Mouse (Mus musculus) ZHBTc4 (cell line): Measurements from ENCODE around the gene Zc3h7b.

Experiments
- DNase-seq: peaks from one replicate; pipeline ENCODE4 v3.0.0-alpha.2; 2011; ENCODE audit warnings: low read depth, low spot score

The Zc3h7b gene

DNA sequence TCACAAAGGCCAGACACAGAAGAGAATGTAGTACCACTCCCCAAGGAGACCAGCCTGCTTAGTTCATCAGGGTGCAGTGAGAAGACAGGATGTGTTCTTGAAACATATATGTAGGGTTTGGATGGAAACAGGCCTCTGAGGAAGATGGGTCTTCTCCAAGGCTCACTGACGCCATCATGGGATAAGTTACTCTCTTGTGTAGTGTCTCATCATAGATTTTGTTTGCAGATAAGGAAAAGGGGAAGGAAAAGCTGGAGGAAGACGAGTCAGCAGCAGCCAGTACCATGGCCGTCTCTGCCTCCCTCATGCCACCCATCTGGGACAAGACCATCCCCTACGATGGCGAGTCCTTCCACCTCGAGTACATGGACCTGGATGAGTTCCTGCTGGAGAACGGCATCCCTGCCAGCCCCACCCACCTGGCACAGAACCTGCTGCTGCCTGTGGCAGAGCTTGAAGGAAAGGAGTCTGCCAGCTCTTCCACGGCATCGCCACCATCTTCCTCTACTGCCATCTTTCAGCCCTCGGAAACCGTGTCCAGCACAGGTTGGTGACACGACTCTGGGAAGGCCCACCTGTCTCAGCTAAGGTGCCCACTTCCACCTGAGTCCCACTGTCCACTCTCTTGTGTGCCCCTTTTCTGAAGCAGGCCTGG is 70.0 kb downstream of the Zc3h7b start:
- DNase-seq, result no peak

DNA sequence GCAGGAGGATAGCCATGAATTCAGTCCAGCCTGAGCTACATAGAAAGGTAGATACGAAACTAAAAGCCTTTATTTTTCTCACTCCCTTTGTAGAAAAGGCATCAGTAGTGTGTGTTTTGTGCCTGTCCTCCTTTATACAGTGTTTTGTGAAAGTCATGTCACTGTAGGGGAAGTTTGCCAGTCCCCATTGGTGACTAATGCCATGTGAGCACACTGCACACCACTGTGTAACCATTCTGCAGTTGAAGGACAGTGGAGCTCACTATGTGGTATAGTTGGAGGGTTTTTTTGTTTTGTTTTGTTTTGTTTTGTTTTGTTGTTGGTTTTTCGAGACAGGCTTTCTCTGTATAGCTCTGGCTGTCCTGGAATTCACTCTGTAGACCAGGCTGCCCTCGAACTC is 73.5 kb downstream of the Zc3h7b start:
- DNase-seq, result no peak

DNA sequence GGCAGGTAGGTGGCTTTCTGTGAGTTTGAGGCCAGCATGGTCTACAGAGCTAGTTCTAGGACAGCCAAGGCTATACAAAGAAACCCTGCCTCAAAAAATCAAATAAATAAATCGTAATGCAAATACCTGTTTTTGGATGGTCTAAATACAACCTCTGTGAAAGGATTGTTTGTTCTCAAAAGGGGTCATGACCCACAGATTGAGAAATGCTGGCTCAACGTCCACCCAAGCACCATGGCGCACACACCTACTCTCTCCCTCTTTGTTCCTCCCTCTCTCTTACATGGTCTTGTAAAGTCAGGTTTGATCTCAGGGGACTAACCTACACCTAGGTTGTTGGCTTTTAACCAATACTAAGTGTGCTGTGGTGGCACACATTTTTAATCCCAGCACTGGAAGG is 77.8 kb downstream of the Zc3h7b start:
- no peak for DNase-seq

DNA sequence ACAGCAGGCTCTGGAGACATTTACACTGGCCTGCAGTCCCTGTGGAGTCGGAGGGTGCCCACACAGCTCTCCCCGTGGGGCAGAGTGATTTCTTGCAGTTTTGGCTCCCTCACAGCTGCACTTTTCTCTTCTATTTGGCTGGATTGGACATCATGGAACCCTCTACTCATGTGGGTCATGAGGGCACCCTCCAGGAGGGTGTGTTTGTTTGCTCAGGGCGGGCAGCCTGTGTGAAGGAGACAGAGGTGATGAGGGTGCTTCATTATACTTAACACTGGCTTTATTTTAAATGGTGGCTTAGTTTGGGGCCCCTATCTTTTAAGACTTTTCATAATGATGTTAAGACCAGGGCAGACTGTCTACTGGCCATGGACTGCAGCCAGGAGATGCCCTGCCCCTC is 80.0 kb downstream of the Zc3h7b start:
- no peak for DNase-seq

DNA sequence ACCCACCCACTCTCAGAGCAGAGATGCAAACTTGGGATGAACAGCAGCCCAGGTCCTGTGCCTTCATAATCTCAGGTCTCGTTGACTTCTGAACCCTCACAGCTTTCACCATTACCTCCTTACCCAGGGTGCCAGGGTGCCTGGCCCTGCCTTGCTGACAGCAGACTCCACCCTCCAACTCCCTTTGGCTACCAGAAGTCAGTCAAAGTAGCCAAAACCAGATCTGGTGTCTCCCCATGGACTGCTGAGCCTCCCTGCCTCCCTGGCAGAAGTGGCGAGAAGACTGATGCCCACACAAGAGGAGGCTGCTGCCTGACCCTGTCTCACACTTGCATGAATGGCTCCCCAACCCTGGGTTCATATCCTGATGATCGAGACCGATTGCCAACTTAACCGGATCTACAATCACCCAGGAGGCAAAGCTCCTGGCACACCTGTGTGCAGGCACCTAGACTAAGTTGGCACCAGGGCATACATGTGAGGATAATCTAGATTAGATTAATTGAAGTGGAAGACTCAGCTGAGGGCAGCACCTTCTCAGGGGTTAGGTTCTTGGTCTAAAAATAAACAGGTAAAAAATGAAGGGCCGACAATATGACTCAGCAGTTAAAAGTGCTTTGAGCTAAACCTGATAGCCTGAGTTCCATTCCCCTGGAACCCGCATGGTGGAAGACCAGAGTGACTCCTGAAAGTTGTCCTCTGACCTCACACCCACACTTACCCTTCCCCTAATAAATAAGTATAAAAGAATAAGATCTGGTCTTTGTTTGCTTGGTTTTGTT is 83.8 kb downstream of the Zc3h7b start:
- no peak for DNase-seq

DNA sequence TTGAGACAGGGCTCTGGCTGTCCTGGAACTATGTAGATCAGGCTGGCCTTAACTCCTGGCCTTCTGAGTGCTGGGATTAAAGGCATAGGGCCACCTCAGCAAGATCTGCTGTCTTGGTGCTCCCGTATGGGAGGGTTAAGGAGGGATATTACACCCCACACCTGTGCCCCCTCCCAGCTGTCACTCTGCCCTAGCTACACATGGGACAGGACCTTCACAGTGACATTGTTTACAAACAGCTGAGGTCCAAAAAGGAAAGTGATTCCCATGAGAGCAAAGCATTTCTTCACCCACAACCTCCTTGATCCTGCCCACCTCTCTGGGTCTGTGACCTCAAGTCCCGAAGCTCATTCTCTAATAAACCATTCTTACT is 84.3 kb downstream of the Zc3h7b start:
- DNase-seq, result no peak

DNA sequence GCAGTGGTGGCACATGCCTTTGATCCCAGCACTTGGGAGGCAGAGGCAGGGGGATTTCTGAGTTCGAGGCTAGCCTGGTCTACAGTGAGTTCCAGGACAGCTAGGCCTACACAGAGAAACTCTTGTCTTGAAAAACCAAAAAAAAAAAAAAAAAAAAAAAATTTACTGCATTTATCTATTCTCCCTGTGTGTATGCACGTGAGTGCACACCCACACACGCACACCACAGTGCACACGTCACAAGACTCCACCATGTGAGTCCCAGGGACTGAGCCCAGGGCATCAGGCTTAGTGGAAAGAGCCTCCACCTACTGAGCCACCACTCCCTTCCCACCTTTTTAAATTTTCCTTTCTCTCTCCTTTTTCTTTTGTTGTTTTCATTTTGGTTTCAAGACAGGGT is 85.7 kb downstream of the Zc3h7b start:
- DNase-seq, result no peak

DNA sequence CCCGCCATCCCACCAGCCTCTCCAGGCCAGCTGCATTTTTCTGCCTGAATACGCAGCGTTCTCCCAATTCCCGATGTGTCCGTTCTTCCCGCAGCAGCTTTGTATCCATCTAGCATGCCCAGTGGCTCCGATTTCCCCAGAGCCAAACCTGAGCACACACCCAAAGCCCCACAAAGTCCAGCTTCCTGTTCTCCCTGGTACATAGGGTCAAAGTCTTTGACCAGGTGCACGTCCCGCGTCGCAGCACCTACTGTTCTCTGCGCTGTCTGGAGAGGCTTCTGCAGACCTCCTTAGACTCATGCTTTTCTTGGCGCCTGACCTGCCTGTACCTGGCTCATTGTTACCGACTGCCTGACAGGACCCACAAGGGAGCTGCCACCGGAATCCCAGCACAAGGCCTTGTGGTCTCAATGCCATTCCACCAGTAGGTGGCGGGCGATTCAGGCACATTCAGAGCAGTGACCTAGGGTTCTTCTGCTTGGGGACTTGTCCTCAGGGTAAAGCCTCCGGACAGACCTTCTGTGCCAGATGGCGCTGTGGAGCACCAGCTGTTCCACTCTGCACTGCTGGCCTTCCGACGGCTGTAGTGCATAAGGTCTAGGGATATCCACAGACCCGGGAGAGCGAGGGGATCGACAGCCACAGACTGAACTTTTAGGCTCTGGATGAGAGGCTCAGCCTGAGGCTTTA is 86.4 kb downstream of the Zc3h7b start:
- peak; percentile 99 for DNase-seq

DNA sequence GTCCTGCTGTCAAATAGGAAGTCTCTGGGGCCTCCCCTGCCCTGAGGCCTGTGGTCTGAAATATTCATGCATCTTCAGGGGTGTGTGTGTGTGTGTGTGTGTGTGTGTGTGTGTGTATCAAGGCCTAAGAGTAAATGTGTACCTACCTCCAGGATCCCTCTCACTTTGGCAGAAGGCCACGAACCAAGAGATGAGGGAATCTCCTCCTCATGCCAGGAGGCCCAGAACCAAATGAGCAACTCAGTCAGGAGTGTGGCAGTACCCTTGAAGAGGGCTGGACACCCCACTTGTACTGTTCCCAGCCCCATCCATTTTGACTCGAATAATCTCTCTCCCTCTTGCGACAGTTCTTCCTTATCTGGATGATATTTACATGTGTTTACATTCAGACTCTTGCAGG is 87.4 kb downstream of the Zc3h7b start:
- no peak for DNase-seq

DNA sequence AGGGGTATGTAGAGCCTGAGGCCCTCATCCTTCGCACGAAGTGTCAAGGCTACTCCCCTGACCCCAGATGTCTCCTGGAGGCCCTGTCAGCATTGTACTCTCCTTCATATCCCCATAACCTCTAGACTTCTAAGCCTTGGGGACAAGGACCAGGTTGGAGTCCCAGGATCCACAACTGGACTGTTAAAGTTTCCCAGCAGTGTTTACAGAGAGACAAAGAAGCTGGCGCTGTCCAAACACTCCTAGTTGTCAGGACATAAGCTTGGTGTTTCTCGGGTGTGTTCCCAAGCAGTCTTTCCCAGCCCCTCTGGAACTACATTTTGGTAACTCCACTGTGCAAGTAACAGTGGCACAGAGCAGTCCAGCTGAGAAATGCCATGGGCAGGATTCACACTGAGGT is 88.6 kb downstream of the Zc3h7b start:
- no peak for DNase-seq

DNA sequence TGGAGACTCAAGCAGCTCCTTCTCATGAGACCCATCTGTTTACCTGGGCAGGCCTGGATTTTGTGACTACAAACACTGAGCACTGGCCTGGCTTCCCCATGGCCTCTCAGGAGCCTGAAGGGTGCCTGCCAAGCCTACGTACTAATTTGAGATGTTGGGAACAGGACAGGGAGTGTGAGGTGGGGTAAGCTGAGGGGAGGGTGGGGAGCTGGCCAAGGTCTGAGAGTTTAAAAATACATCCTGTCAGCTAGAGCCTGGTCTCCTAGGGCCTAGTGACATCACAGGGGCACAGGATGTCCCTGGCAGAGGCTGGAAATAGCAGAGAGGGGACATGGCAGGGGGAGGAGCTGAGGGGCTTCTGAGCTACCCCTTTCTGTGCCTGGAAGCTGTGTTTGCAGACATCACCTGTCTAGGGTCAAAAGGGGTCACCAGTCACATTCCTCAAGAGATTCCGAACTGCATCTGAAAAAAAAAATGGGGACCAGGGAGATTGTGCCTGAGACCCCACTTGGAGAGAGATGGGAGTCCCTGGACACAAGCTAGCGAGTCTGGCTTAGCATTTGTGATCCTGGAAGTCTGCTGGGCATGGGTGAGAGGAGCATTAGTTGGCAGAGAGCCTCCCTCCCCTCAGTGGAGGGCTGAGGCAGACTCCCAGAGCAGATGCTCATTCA is 89.4 kb downstream of the Zc3h7b start:
- no peak for DNase-seq

DNA sequence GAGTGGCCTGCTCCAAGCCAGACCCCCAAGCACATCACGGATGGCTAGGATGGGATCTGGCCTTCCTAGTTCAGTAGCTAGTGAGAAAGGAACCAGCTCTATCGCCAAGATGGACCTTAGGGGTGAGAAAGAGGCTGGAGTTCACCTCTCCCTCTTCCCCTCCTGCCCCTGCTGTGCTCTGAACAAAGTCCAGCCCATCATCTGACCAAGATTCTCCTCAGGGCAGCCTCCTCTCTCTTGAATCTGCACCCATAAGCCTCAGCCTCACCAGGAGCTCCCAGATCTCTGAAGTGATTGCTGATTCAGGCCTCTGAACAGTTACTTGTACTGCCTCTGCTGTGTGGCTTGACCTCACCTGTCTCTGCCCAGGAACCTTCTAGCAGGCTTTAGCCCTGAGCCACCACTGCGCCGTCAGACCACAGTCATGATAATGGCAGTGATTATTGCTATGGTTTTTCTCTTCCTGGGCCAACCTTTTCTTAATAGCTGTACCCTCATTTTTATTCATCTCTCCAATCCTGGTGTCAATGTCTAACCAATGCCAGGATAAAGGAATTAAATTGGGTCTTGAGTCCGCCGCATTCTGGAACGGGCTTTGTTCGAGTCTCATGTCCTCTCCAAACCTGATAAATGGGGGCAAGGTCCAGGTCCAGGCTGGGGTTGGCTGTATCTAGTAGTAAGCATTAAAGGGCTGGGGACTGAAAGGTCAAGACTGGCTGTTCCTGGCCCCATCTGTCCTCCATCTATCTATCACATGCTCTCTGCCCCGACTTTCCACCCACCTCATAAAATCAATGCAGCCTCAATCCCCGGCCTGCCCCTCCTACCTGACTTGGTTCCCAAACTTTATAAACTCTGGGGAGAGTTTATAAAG is 90.4 kb downstream of the Zc3h7b start:
- DNase-seq, result no peak

DNA sequence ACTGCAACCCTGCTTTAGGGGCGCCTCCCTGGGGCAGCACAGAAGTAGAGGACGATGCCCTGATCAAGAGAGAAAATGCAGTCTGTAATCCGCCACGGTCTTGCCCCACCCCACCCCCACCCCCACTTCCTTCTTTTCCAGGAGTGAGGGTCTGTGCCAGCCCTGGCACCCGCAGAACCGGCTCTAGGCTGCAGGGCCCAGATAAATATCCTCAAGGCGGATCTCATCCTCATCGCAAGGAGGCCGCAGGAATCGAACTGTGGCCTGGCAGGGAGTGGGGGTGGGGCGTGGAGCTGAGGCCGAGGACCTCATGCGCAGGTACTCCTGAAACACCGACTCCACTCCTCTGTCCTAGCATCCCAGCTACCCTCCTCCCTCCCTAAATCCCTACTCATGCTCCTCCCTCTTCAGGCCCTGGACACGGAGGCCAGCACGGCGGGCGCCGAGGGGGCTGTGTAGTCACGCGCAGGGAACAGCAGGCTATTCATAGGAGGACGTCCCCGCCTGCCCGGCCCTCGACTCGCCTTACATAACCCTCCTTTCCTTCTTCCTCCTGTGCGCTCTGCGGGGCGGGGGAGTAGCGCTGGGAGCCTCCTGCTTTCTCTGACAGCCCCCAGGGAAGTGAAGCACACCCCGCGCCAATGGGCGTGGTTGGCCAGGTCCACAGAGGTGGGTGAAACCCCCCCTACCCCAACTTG is 91.4 kb downstream of the Zc3h7b start:
- peak; percentile 48 for DNase-seq

DNA sequence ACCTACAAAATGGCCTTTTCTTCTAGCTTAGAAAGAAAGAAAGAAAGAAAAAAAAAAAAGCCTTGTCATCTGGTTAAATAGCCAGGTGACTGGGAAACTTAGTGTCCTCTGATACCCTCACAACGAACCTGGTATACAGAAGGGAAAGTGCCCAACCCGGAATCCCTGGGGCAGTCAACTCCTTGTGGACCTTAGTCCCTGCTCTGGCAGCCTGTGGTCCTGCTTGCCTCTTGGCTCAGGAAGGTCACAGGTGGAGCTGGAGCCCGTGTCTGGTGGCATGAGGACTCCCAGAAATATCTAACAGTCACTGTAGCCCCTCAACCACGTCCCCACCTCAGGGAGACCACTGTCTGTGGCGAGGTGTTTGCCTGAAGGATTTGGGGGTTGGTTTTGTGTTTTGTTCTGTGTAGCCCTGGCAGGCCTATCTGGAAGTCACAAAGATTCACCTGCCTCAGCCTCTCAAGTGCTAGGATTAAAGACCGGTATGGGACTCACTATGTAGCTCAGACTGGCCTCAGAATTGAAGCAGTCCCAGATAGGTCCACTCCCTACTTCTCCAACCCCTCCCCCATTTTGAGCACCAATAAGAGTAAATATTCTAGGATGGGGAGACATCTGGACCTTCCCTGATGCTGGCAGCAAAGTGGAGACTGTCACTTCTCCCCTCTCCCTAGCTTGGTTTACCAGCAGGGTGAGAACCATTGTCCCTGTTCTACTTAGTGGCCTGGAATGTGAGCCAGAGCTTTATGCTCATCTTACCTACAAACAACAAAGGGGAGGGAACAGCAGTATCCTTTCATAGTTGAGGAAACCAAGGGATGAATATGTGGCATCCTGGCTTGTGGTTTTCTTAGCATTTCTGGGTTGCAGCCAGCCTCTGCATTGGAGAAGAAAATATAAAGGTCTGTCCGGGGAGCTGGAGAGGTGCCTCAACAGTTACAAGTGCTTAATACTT is 92.4 kb downstream of the Zc3h7b start:
- DNase-seq, result no peak

DNA sequence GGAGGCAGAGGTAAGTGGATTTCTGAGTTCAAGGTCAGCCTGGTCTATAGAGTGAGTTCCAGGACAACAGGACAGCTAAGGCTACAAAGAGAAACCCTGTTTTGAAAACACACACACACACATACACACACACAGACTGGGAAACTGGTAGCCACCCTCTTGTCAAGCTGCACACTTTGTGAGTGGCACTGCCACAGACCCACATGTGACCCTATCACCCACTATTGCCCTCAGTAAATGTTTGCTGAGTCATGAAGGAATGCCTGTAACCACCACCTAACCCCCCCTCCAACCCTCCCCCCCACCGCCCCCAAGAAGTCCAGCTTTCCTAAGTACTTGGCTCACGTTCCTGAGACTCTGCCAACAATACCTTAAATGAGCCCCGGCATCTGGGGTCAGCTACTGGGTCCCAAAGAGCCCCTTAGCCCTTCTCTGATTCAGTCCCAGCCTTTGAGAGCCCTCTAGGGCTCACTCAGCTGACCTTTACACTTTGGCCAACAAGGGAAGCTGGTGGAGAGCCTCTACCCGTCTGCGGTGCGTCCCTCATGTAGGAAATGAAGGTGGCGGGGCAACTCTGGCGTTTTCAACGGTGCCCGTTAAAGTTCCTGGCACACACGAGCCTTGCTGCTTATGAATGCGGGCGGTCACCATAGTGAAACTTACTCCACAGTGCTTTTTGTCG is 93.8 kb downstream of the Zc3h7b start:
- DNase-seq, result no peak

DNA sequence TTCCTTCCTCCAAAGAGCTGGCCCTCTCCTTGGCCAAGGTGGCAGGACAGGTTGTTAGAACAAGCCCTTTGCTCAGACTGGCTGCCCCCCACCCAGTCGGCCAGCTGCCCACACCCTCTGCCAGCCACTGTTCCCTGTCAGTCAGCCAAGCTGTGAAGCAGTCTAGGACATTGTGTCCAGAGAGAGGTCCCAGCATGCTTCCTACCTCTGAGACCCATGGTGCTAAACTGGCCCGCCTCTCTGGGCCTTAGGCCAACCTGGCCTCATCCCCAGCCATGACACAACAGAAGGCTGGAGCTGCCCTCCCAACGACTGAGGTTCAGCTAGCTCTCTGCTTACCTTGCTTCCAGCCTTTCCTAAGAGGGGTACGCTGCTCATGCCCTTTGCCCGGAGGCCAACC is 94.8 kb downstream of the Zc3h7b start:
- no peak for DNase-seq

DNA sequence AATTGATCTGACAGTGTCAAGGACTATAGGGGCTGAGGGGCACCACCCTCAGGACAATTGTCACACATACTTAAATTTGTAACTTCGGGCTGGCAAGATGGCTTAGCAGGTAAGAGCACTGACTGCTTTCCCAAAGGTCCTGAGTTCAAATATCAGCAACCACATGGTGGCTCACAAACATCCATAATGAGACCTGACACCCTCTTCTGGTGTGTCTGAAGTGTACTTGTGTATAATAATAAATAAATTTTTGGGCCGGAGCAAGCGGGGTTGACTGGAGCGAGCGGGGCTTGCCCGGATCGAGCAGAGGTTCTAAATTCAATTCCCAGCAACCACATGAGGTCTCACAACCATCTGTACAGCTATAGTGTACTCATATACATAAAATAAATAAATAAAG is 95.4 kb downstream of the Zc3h7b start:
- DNase-seq, result no peak

DNA sequence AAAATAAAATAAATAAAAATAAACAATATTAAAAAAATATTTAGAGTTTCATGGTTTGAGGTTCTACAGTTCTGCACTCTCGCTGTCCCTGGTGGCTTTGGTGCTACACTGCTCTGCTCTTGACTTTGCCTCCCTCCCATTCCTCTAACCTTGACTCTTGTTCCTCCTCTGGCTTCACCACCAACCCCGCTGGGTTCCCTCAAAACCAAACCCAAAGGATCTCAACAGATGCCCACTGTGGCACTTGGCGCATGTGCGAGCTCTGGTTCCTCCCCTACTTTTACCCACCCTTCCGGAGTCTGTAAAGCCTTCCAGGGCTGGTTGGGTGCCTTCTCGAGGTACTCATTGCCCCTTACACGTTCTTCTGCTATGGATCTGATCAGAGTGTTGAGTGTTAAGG is 97.4 kb downstream of the Zc3h7b start:
- no peak for DNase-seq

DNA sequence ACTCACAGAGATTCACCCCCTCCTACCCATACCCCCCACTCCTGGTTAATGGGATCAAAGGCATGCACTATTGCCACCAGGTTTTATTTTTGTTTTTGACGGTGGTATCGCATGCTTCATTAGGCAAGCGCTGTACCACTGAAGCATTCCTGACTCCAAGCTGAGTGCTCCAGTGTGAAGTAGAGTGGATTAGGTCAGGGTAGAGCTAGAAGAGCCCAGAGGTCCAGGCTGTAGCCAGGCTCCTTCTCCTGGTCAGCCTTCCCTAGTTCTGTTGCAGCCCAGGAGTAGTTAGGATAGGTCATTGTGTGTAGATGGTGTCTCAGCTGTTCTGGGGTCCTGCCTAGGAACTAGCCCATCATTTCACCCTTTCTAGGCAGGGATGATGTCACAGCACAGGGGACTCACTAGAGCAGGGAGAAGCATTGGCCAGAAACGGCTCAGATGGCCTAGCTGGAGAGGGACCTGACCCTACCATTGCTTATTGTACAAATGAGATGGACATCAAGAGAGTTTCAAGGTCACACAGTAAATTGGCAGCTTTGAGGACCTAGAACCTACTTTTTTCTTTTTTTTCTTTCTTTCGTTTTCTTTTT is 100.3 kb downstream of the Zc3h7b start:
- no peak for DNase-seq
